Mouse (Mus musculus) intestine, postnatal 0 days (tissue): ENCODE results near the gene Ralbp1. TPM values are rescaled to one million over a fixed set of nuclear protein-coding genes. Genes with fewer than 3 reads are reported as not detected.

Experiments
- ATAC-seq: fragments of 200-750 bp; cut with Nextera tagmentation; 2 replicates; pipeline ENCODE4 v1.8.0; 2017; ENCODE audit warnings: mild to moderate bottlenecking, moderate TSS enrichment, moderate library complexity
- H3K27ac ChIP-seq: fragments of 300-500 bp; sonication (generic); 2 replicates; pipeline ENCODE4 v1.5.1; 2014; ENCODE audit warnings: mild to moderate bottlenecking, low read depth, low read length, moderate library complexity
- H3K27me3 ChIP-seq: fragments of 300-500 bp; sonication (generic); replicated peaks from 2 replicates; pipeline ENCODE4 v1.6.1; 2014; ENCODE audit warnings: low read length, mixed read lengths; ENCODE audit not compliant: control insufficient read depth, insufficient read depth
- H3K36me3 ChIP-seq: fragments of 300-500 bp; sonication (generic); 2 replicates; pipeline ENCODE4 v1.6.1; 2014; ENCODE audit warnings: mild to moderate bottlenecking, moderate library complexity; ENCODE audit not compliant: control insufficient read depth, insufficient read depth
- H3K4me1 ChIP-seq: fragments of 300-500 bp; sonication (generic); replicated peaks from 2 replicates; pipeline ENCODE4 v1.6.1; 2014; ENCODE audit warnings: antibody characterized with exemption, low read length, mixed read lengths; ENCODE audit not compliant: control insufficient read depth, insufficient read depth
- H3K4me2 ChIP-seq: fragments of 300-500 bp; sonication (generic); replicated peaks from 2 replicates; pipeline ENCODE4 v1.6.1; 2014; ENCODE audit warnings: low read depth, mild to moderate bottlenecking, moderate library complexity
- H3K4me3 ChIP-seq: fragments of 300-500 bp; sonication (generic); 2 replicates; pipeline ENCODE4 v1.5.1; 2014; ENCODE audit warnings: low read depth, low read length
- H3K9ac ChIP-seq: fragments of 300-500 bp; sonication (generic); 2 replicates; pipeline ENCODE4 v1.6.1; 2014; ENCODE audit warnings: mild to moderate bottlenecking, low read depth, low read length
- H3K9me3 ChIP-seq: fragments of 300-500 bp; sonication (generic); 2 replicates; pipeline ENCODE4 v1.6.1; 2016; ENCODE audit warnings: mixed run types; ENCODE audit not compliant: control insufficient read depth
- CTCF ChIP-seq: sonication (generic); IDR thresholded peaks from 2 replicates; pipeline ENCODE4 v1.5.1; 2016; ENCODE audit warnings: low read depth, mild to moderate bottlenecking, control low read depth, antibody characterized with exemption, moderate library complexity
- WGBS: fragments of 180-500 bp; shearing (Covaris S2); extraction: QIAGEN DNeasy Blood & Tissue Kit; methylation state at CpG from one replicate; pipeline ENCODE4 v1.1.7; 2014; 5-methylcytosine and 5-hydroxymethylcytosine counted together
- polyA plus RNA-seq: library from polyadenylated mRNA; unstranded; fragments of >200 nt; fragmentation: Nextera tagmentation; extraction: Ambion mirVana; gene quantifications from 2 replicates; pipeline ENCODE4 v1.2.1, GENCODE M21; 2015

Ralbp1 gene
- polyA plus RNA-seq = 57.4 and 66.2 TPM in 2 replicates

- peak within 1 kb of the TSS; percentile 87 for H3K9ac ChIP-seq
Measured at GRCm38 (mm10) chr17:65885697-65886529, at the start of gene Ralbp1. Gene Ralbp1 (minus strand): TSS chr17:65885798.

GRCm38 (mm10) chr17:65933741-65934140 is 48.1 kb upstream of the Ralbp1 start:
- peaks cover 7% of the 10 kb centered on the region; the same call in 1 of the 2 replicates for H3K4me1 ChIP-seq
- H3K36me3 ChIP-seq = peaks cover 9% of the 10 kb centered on the region
- H3K27ac ChIP-seq = no peak overlapping the region
- peak; percentile 64 for TF ChIP-seq CTCF
- no peaks in the 10 kb centered on the region for H3K9me3 ChIP-seq
- no peak overlapping the region for H3K4me2 ChIP-seq
- WGBS = 94% methylated on average over 2 of the region's 2 CpGs
- no peaks in the 10 kb centered on the region for H3K27me3 ChIP-seq
- no peak overlapping the region for H3K9ac ChIP-seq
- no peak for ATAC-seq
- H3K4me3 ChIP-seq = no peak overlapping the region

More at GRCm38 (mm10) chr17:65885697-65886529, at the start of gene Ralbp1:
- no peak for TF ChIP-seq CTCF
- peak within 1 kb of the TSS; percentile 94 for H3K27ac ChIP-seq
- H3K4me2 ChIP-seq = peak within 1 kb of the TSS; percentile 99
- no peaks in the 10 kb centered on the region for H3K27me3 ChIP-seq
- peak within 1 kb of the TSS; percentile 96 for H3K4me3 ChIP-seq
- H3K9me3 ChIP-seq = no peaks in the 10 kb centered on the region
- no peaks in the 10 kb centered on the region for H3K36me3 ChIP-seq
- no peak for ATAC-seq
- peaks cover 11% of the 10 kb centered on the region; the same call in 1 of the 2 replicates for H3K4me1 ChIP-seq
- 3% methylated on average over 14 of the region's 14 CpGs for WGBS

DNA sequence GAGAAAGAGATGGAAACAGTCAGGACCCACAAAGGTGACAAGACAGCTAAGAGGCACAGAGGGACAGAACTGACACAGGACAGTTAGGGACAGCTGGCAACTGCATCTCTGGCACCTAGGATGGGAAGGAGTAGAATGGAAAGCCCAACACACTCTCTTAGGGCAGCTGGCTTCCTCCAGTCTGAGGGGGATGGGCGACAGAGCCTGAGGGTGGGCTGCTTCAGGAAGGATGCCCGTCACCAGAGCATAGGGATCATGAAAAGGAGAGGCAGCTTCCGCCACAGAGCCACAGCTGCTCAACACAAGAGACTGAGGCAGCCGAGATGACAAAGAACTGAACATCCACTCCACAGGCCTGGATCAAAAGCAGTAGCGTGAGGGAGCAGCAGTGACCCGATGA is 45.9 kb upstream of the Ralbp1 start:
- Histone ChIP-seq H3K4me3 (no peak overlapping the region), H3K4me1 (peaks cover 7% of the 10 kb centered on the region; the same call in 1 of the 2 replicates), H3K4me2 (no peak overlapping the region), H3K27me3 (no peaks in the 10 kb centered on the region), H3K9ac (no peak overlapping the region), H3K27ac (no peak overlapping the region), H3K36me3 (peaks cover 16% of the 10 kb centered on the region), H3K9me3 (no peaks in the 10 kb centered on the region)
- WGBS = 64% methylated on average over 6 of the region's 6 CpGs
- no peak for TF ChIP-seq CTCF
- no peak for ATAC-seq

DNA sequence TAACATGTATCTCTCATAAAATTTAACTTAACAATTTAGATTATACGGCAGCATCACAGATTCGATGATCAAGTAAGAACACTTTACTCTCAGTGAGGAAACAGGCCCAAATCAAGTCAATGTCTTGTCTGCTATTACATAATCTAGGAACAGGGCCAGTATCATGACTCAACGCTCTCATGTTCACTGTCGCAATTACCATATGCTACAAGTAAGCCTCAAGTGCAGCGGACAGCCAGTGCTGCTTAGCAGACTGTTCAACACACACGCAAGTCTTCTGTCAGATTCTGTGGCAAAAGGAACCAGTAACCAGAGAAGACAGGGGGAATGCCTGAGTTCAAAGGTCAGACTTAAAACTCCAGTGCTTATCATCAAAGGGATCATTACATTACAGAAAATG is 45.4 kb upstream of the Ralbp1 start:
- no peaks in the 10 kb centered on the region for H3K27me3 ChIP-seq
- no peaks in the 10 kb centered on the region for H3K9me3 ChIP-seq
- WGBS = 43% methylated on average over 6 of the region's 6 CpGs
- ATAC-seq = no peak
- H3K4me1 ChIP-seq = peaks cover 7% of the 10 kb centered on the region; the same call in 1 of the 2 replicates
- H3K4me3 ChIP-seq = no peak overlapping the region
- no peak overlapping the region for H3K4me2 ChIP-seq
- peaks cover 22% of the 10 kb centered on the region for H3K36me3 ChIP-seq
- no peak for TF ChIP-seq CTCF
- H3K27ac ChIP-seq = no peak overlapping the region
- no peak overlapping the region for H3K9ac ChIP-seq

- WGBS = 73% methylated on average over 7 of the region's 7 CpGs
Measured at GRCm38 (mm10) chr17:65930158-65930826, 44.7 kb upstream of the Ralbp1 start.

GRCm38 (mm10) chr17:65929319-65929978 is 43.9 kb upstream of the Ralbp1 start:
- Histone ChIP-seq H3K9me3 (no peaks in the 10 kb centered on the region), H3K4me2 (no peak overlapping the region), H3K27me3 (no peaks in the 10 kb centered on the region), H3K9ac (no peak overlapping the region), H3K27ac (no peak overlapping the region), H3K4me1 (peaks cover 7% of the 10 kb centered on the region; the same call in 1 of the 2 replicates), H3K4me3 (no peak overlapping the region), H3K36me3 (peaks cover 30% of the 10 kb centered on the region)
- no peak for ATAC-seq
- TF ChIP-seq CTCF = no peak
- 63% methylated on average over 22 of the region's 22 CpGs for WGBS

More at GRCm38 (mm10) chr17:65930158-65930826, 44.7 kb upstream of the Ralbp1 start:
- Histone ChIP-seq H3K4me1 (peaks cover 7% of the 10 kb centered on the region; the same call in 1 of the 2 replicates), H3K27ac (no peak overlapping the region), H3K27me3 (no peaks in the 10 kb centered on the region), H3K9ac (no peak overlapping the region), H3K36me3 (peaks cover 27% of the 10 kb centered on the region), H3K4me3 (no peak overlapping the region), H3K4me2 (no peak overlapping the region), H3K9me3 (no peaks in the 10 kb centered on the region)
- no peak for TF ChIP-seq CTCF
- ATAC-seq = no peak
